Mouse (Mus musculus) urinary bladder, adult 18-20 months (tissue): ENCODE results near the gene Clasrp.

ENCODE experiments used
- DNase-seq, 2 experiments: peaks; one replicate each; pipeline ENCODE4 v3.0.0; 2022; ENCODE audit warnings: low spot score in 2 of 2, mixed read lengths in 2 of 2

Gene Clasrp

GRCm38 (mm10) chr7:19603849-19604605 lies at the start of gene Clasrp:
Gene Clasrp, minus strand, starts transcription at chr7:19604486.
- peak; percentile 95 for DNase-seq

- DNase-seq: no peak
Observed at GRCm38 (mm10) chr7:19652614-19653013, 48.3 kb upstream of the Clasrp start.

GRCm38 (mm10) chr7:19651063-19651786 lies 46.9 kb upstream of the Clasrp start:
- no peak for DNase-seq

GRCm38 (mm10) chr7:19641223-19641622 lies 36.9 kb upstream of the Clasrp start:
- no peak for DNase-seq

- DNase-seq: no peak
Observed at GRCm38 (mm10) chr7:19635074-19635827, 31.0 kb upstream of the Clasrp start.

GRCm38 (mm10) chr7:19634591-19634990 lies 30.3 kb upstream of the Clasrp start:
- no peak for DNase-seq

GRCm38 (mm10) chr7:19633855-19634254 lies 29.6 kb upstream of the Clasrp start:
- no peak for DNase-seq

- no peak for DNase-seq
Observed at GRCm38 (mm10) chr7:19633197-19633596, 28.9 kb upstream of the Clasrp start.

GRCm38 (mm10) chr7:19632720-19633119 lies 28.4 kb upstream of the Clasrp start:
- DNase-seq: no peak

- DNase-seq: no peak
Observed at GRCm38 (mm10) chr7:19632275-19632674, 28.0 kb upstream of the Clasrp start.

- peak; percentile 87 to 88 for DNase-seq
Observed at GRCm38 (mm10) chr7:19629361-19629734, 25.1 kb upstream of the Clasrp start, which contains the start of gene Relb. Gene Relb, minus strand, starts transcription at chr7:19629438.

- peak; percentile 94 to 97 for DNase-seq
Observed at GRCm38 (mm10) chr7:19628536-19629360, 24.5 kb upstream of the Clasrp start.

GRCm38 (mm10) chr7:19628192-19628535 lies 23.9 kb upstream of the Clasrp start:
- DNase-seq: no peak

- no peak for DNase-seq
Observed at GRCm38 (mm10) chr7:19627721-19628120, 23.4 kb upstream of the Clasrp start.

- DNase-seq: no peak
Observed at GRCm38 (mm10) chr7:19623433-19623832, 19.1 kb upstream of the Clasrp start.

GRCm38 (mm10) chr7:19622241-19622640 lies 18.0 kb upstream of the Clasrp start:
- no peak for DNase-seq

- DNase-seq: no peak
Observed at GRCm38 (mm10) chr7:19620811-19621210, 16.5 kb upstream of the Clasrp start.

GRCm38 (mm10) chr7:19619004-19619801 lies 14.9 kb upstream of the Clasrp start:
- DNase-seq: peak; percentile 43 to 53

GRCm38 (mm10) chr7:19615036-19615577 lies 10.8 kb upstream of the Clasrp start:
- DNase-seq: no peak

GRCm38 (mm10) chr7:19610969-19611368 lies 6.7 kb upstream of the Clasrp start:
- no peak for DNase-seq
